Mouse (Mus musculus) hindbrain, embryonic 11.5 days (tissue): ENCODE measurements around the gene Rubcn. TPM values are rescaled to one million over a fixed set of nuclear protein-coding genes. Genes with fewer than 3 reads are reported as not detected.

Experiments used
- ATAC-seq: fragments of 200-750 bp; cut with Nextera tagmentation; 2 replicates; pipeline ENCODE4 v1.8.0; 2017; ENCODE audit warnings: mild to moderate bottlenecking, moderate TSS enrichment, moderate library complexity; ENCODE audit not compliant: low FRiP score
- DNase-seq: peaks from one replicate; pipeline ENCODE4 v3.0.0-alpha.2; 2015; ENCODE audit warnings: low spot score
- H3K27ac ChIP-seq: fragments of 300-500 bp; sonication (generic); 2 replicates; pipeline ENCODE4 v1.5.1; 2014; ENCODE audit warnings: mild to moderate bottlenecking, low read depth, low read length
- H3K27me3 ChIP-seq: fragments of 300-500 bp; sonication (generic); 2 replicates; pipeline ENCODE4 v1.6.1; 2014; ENCODE audit warnings: mild to moderate bottlenecking, low read length, moderate library complexity, mixed read lengths; ENCODE audit not compliant: control insufficient read depth, insufficient read depth
- H3K36me3 ChIP-seq: fragments of 300-500 bp; sonication (generic); 2 replicates; pipeline ENCODE4 v1.6.1; 2014; ENCODE audit warnings: mild to moderate bottlenecking, low read length, moderate library complexity, mixed read lengths; ENCODE audit not compliant: control insufficient read depth, insufficient read depth
- H3K4me1 ChIP-seq: fragments of 300-500 bp; sonication (generic); replicated peaks from 2 replicates; pipeline ENCODE4 v1.6.1; 2014; ENCODE audit warnings: low read length, mixed read lengths; ENCODE audit not compliant: control insufficient read depth, insufficient read depth
- H3K4me2 ChIP-seq: fragments of 300-500 bp; sonication (generic); replicated peaks from 2 replicates; pipeline ENCODE4 v1.6.1; 2014; ENCODE audit warnings: mild to moderate bottlenecking, low read depth, low read length
- H3K4me3 ChIP-seq: fragments of 300-500 bp; sonication (generic); 2 replicates; pipeline ENCODE4 v1.5.1; 2014; ENCODE audit warnings: low read depth, low read length
- H3K9ac ChIP-seq: fragments of 300-500 bp; sonication (generic); 2 replicates; pipeline ENCODE4 v1.6.1; 2014; ENCODE audit warnings: low read depth, low read length
- H3K9me3 ChIP-seq: fragments of 300-500 bp; sonication (generic); 2 replicates; pipeline ENCODE4 v1.6.1; 2016; ENCODE audit warnings: low read length; ENCODE audit not compliant: control insufficient read depth
- WGBS: fragments of 180-500 bp; shearing (Covaris S2); extraction: QIAGEN DNeasy Blood & Tissue Kit; methylation state at CpG from one replicate; pipeline ENCODE4 v1.1.7; 2014; 5-methylcytosine and 5-hydroxymethylcytosine counted together
- polyA plus RNA-seq: library from polyadenylated mRNA; unstranded; fragments of >200 nt; fragmentation: Nextera tagmentation; extraction: Ambion mirVana; gene quantifications from 2 replicates; pipeline ENCODE4 v1.2.1, GENCODE M21; 2014

Rubcn gene
- polyA plus RNA-seq, 1 experiment from 2014 or later: 13.1 TPM

DNA sequence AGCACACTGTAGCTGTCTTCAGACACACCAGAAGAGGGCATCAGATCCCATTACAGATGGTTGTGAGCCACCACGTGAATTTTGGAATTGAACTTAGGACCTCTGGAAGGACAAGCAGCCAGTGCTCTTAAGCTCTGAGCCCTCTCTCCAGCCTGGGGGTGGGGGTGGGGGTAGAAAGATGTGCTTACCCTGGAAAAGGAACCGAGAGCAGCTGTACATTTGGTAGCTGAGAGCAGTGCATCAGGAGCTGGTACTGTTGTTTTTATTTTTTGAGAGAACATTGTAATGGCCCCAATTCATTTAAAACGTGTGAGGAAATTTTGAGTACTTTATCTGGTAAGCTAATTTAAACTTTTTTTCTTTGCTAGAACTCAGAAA is 24.5 kb upstream of the Rubcn start:
- Histone ChIP-seq H3K27me3 (no peaks in the 10 kb centered on the region), H3K27ac (no peak overlapping the region), H3K36me3 (peaks cover 6% of the 10 kb centered on the region; the same call in 1 of the 2 replicates), H3K9ac (no peak overlapping the region), H3K4me2 (no peak overlapping the region), H3K4me1 (no peaks in the 10 kb centered on the region), H3K4me3 (no peak overlapping the region), H3K9me3 (no peaks in the 10 kb centered on the region)
- WGBS: 72% methylated on average over 3 of the region's 3 CpGs
- ATAC-seq: no peak
- DNase-seq: no peak

DNA sequence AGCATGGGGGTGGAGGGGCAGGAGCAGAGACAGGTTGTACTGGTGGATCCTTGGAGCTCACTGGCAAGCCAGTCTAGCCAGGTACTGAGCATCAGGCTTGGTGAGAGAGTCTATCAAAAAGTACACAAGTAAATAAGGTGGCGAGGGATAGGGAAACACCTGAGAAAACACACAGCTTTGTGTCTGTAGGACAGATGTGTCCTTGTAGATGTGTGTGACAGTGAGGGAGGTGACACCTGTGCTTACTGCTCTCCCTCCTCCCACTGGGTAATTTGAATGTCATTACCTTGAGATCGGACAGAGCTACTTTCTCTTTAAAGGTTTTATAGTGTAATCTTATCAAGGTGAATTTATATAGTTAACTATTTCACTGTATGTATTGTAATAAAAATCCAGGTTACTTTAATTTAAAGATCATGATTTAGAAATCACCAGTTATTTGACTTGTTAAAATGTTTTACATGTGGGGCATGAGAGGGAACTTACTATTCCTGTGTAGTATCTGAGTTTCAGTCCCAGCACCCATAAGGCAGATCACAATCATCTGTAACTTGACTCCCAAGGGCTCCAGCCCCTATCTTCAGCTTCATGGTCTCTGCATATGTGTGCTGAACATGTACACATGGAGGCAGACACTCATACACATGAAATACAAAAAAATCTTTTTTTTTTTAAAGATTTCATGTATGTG is 23.9 kb upstream of the Rubcn start:
- Histone ChIP-seq H3K9ac (no peak overlapping the region), H3K4me1 (no peaks in the 10 kb centered on the region), H3K36me3 (peaks cover 6% of the 10 kb centered on the region; the same call in 1 of the 2 replicates), H3K9me3 (no peaks in the 10 kb centered on the region), H3K4me2 (no peak overlapping the region), H3K27me3 (no peaks in the 10 kb centered on the region), H3K4me3 (no peak overlapping the region), H3K27ac (no peak overlapping the region)
- WGBS: 95% methylated on average over 2 of the region's 2 CpGs
- DNase-seq: no peak
- ATAC-seq: no peak

DNA sequence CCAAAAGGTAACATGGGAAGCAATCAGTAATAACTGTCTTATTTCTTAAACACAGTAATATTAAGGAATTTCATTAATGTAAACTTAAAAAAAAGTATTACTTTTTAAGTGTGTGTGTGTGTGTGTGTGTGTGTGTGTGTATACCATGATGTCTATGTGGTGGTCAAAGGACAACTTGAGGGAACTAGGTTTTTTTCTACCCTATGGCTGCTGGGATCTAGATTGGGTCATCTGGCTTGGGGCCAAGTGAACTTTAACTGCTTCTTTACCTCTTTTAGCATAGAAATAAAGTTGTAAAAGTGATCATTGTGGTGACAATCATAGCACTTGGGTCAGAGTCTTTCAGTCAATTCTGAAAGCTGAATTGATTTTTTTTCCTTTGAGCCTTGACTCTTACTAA is 18.6 kb upstream of the Rubcn start:
- Histone ChIP-seq H3K36me3 (peaks cover 6% of the 10 kb centered on the region; the same call in 1 of the 2 replicates), H3K9me3 (no peaks in the 10 kb centered on the region), H3K9ac (no peak overlapping the region), H3K4me2 (no peak overlapping the region), H3K4me1 (no peaks in the 10 kb centered on the region), H3K27ac (no peak overlapping the region), H3K27me3 (no peaks in the 10 kb centered on the region), H3K4me3 (no peak overlapping the region)
- DNase-seq: no peak
- no peak for ATAC-seq

DNA sequence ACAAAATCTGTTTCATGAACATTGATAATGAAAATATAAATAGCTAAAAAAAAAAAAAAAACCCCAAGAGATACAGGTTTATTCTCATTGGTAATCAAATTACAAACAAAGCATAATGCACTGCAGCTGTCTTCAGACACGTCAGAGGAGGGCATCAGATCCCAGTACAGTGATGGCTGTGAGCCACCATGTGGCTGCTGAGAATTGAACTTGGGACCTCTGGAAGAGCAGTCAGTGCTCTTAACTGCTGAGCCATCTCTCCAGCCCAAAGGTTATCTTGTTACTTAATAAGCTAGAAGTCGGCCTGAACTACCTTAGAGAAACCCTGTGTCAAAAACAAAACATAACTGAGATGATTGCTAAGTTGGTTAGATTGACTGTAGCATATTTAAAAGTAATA is 12.3 kb upstream of the Rubcn start:
- Histone ChIP-seq H3K36me3 (peaks cover 4% of the 10 kb centered on the region; the same call in 1 of the 2 replicates), H3K4me1 (no peaks in the 10 kb centered on the region), H3K27me3 (no peaks in the 10 kb centered on the region), H3K9ac (no peak overlapping the region), H3K4me3 (no peak overlapping the region), H3K4me2 (no peak overlapping the region), H3K27ac (no peak overlapping the region), H3K9me3 (no peaks in the 10 kb centered on the region)
- DNase-seq (no peak), ATAC-seq (no peak)
- 67% methylated on average over 2 of the region's 2 CpGs for WGBS

DNA sequence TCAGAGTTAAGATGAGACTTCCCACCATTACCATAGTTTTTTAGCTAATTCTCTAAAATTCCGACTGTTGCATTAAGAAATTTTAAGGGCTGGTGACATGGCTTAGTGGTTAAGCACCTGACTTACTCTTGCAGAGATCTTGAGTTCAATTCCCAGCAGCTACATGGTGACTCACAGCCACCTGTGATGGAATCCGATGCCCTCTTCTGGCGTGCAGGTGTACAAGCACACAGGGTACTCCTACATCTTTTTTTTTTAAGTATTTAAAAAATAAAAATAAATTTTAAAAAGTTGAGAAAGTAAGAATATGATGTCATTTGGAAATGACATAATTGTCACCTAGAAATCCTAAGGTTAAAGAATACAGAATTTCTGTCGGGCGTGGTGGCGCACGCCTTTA is 10.4 kb upstream of the Rubcn start:
- Histone ChIP-seq H3K9me3 (no peaks in the 10 kb centered on the region), H3K9ac (no peak overlapping the region), H3K4me3 (no peak overlapping the region), H3K36me3 (peaks cover 4% of the 10 kb centered on the region; the same call in 1 of the 2 replicates), H3K4me1 (no peaks in the 10 kb centered on the region), H3K27ac (no peak overlapping the region), H3K27me3 (no peaks in the 10 kb centered on the region), H3K4me2 (no peak overlapping the region)
- ATAC-seq (no peak), DNase-seq (no peak)
- whole genome bisulfite sequencing: 90% methylated on average over 7 of the region's 7 CpGs

DNA sequence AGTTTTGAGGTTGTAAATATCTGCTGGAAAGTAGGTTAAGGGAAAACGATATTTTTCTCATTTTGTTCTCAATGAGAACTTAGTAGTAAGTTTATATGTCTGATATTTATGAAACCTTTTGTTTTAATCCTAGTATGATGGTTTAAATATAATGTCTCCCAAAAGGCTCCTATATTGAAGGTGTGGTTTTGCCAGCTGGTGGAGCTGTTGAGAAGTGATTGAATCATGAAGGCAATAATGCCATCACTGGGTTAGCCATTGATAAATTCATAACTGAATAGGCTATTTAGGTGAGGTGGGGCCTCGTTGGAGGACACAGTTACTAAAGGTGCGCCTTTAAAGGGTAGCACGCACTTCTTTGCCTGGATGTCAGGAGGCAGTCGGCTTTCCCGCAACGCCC is 4.0 kb upstream of the Rubcn start:
- 81% methylated on average over 7 of the region's 7 CpGs for WGBS
- H3K36me3 ChIP-seq: no peaks in the 10 kb centered on the region
- H3K9me3 ChIP-seq: no peaks in the 10 kb centered on the region
- ATAC-seq (no peak), DNase-seq (no peak)
- no peak overlapping the region for H3K9ac ChIP-seq
- no peaks in the 10 kb centered on the region for H3K27me3 ChIP-seq
- no peak overlapping the region for H3K27ac ChIP-seq
- H3K4me2 ChIP-seq: no peak overlapping the region
- peaks cover 2% of the 10 kb centered on the region for H3K4me1 ChIP-seq
- no peak overlapping the region for H3K4me3 ChIP-seq

DNA sequence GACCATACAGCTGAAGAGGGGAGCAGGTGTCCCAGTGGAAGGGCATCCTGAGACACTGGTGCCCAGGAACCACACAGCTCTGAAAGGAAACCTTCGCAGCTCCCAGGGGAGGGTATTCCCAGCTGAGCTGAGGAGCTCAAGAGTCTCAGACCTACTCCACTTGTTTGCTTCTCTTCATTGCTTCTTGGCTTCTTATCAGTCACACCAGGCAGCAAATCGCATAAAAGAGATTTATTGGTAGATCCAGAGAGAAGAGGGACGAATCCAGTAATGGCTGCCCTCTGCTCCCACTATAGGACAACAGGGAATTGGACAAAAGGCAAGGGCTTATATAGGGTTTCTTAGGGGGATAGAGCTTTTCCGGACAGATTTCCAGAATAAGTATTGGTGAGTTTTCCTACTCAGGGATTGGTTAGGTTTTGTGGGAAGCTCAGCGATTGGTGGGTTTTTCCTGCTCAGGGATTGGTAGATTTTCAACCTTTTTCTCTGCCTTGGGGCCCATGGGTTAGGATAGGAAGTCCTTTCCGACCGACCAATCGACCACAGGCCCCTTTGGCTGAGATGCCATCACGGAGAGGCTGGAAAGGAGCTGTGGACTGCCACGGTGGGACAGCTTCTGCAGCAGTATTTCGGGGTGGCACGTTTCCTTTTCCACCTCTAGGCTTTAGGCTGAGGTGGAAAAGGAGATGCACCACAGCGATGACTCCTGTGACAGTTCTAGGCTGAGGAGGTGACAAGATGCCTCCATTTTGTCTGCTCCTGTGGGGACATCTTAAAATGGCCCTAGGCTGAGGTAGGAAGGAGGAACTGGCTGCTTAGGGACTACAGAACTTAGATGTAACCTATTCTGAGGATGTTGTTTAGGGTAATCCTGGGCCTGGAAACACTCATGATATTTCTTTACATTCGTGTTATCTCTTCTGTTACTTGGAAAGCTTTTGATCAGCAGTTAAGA is 1.7 kb upstream of the Rubcn start:
- WGBS: 87% methylated on average over 14 of the region's 14 CpGs
- no peaks in the 10 kb centered on the region for H3K36me3 ChIP-seq
- peak; percentile 9 for DNase-seq
- no peak for ATAC-seq
- H3K4me3 ChIP-seq: peak overlapping the region; percentile 92
- peaks cover 2% of the 10 kb centered on the region for H3K4me1 ChIP-seq
- no peaks in the 10 kb centered on the region for H3K9me3 ChIP-seq
- no peaks in the 10 kb centered on the region for H3K27me3 ChIP-seq
- no peak overlapping the region; the same call in 1 of the 2 replicates for H3K9ac ChIP-seq
- H3K27ac ChIP-seq: no peak overlapping the region
- peak overlapping the region; percentile 80 for H3K4me2 ChIP-seq

DNA sequence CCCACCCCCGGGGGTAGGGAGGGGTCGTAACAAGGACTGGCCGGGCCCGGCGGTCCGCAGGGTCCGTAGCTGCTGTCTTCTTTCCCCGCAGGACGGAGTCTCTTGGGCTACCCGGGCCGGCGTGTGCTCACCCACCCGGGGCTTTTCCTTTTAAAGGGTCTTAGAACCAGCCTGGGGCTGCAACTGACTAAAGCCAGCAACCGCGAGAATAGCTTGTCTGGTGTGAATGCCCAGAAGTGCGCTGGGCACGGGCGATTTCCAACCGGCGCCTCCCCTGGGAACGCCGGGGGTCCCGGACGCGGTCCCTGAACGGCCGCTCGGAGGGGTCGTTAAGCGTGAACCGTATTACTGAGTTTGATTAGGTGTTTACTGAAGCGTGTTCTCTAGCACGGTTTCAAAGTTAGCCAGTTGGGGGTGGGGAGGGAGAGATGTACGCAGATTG is 612 bp upstream of the Rubcn start:
- Histone ChIP-seq H3K27me3 (no peaks in the 10 kb centered on the region), H3K9ac (peak overlapping the region; percentile 84), H3K36me3 (no peaks in the 10 kb centered on the region), H3K4me2 (peak overlapping the region; percentile 80), H3K9me3 (no peaks in the 10 kb centered on the region), H3K27ac (peak overlapping the region; percentile 83), H3K4me3 (peak overlapping the region; percentile 92), H3K4me1 (peaks cover 2% of the 10 kb centered on the region)
- peak; percentile 63 for DNase-seq
- peak; percentile 77; the same call in 1 of the 2 replicates for ATAC-seq
- under 1% methylated on average over 34 of the region's 34 CpGs for WGBS
